Mouse (Mus musculus): ENCODE measurements at regions not wholly inside any gene's neighbourhood (a gene's known extent, or its start where the extent isn't known, plus 50 kb on each side); places are given as distances from the start of the nearest gene placed in this dataset.

GRCm38 (mm10) chr16:50092780-50093179, 292.4 kb downstream of the Cd47 start:
- no peak for DNase-seq (ENCODE audit: low spot score in 2 of 2)

DNA sequence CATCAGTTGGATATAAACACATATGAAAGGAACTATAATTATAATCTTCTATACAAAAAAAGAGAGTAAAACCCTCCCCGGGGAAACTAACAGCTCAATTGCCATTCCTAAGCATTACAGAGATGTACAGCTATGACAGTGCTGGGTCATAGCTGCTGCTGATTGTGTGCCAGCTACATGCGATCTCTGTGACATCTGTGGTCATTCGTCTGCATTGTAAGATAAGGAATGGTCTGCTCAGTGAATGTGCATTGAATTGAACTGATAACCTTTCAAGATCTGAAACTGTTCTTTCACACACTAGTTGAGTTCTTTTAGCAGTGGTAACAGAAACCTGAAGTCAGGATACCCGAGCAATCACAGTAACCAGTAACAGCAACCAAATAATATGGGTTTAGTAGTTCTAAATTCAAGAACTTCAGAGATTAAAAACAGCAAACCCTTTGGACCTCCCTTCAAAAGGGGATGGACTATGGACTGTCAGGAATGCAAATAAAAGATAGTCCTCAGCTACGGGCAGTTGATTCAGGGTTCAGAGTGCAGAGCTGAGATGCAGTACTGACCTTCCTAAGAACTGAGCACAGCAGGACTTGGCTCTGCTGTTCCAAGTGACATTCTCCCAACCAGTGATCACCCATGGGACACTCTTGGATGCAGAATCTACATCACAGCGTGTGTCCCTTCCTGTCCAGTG, 295.7 kb downstream of the Cd47 start:
- DNase-seq (ENCODE audit: low spot score in 2 of 2): peak in 1 of 2 experiments; percentile 2

- no peak for DNase-seq (ENCODE audit: low spot score in 2 of 2)
Measured at GRCm38 (mm10) chr16:50096563-50096962, 296.2 kb downstream of the Cd47 start.

DNA sequence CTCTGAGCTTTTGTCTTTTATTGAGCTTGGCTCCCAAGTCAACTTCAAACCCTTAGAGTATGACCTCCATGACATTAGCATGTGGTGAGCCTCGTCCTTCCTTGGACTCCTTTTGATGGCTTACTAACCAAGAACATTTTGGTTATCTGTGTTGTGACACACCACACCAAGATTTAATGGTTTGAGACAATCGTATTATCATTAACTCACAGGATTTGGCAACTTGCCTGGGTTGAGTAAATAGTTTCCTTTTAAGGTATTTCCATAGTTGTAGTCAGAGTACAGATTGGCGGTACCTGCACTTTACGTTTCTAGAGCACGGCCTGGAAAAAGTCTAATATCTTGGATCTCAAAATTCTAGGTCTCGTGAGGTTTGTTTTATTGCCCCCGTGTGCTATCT, 303.0 kb downstream of the Cd47 start:
- DNase-seq (ENCODE audit: low spot score in 2 of 2): no peak

GRCm38 (mm10) chr16:50118150-50118549, 314.0 kb downstream of the Bbx start:
- DNase-seq (ENCODE audit: low spot score in 2 of 2): no peak

DNA sequence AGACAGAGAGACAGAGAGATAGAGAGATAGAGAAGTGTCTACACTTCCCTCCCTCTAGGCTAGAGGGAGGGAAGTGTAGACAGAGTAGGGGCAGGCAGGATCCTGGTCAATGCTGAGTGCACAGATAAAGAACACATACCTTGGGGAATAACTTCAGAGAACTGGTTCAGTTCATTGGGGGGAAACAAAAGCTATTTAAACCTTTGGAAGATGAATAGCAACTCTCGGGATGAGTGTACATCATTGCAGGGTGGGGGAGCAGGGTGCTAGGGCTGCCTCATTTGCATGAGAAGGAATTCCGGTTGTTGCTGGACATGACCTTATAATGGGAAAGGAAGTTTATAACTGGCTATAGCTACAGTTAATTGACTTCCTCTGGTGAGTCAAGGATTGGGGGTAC, 309.7 kb downstream of the Bbx start:
- DNase-seq (ENCODE audit: low spot score in 2 of 2): no peak

GRCm38 (mm10) chr16:50124646-50125045, 307.5 kb downstream of the Bbx start:
- DNase-seq (ENCODE audit: low spot score in 2 of 2): no peak

DNA sequence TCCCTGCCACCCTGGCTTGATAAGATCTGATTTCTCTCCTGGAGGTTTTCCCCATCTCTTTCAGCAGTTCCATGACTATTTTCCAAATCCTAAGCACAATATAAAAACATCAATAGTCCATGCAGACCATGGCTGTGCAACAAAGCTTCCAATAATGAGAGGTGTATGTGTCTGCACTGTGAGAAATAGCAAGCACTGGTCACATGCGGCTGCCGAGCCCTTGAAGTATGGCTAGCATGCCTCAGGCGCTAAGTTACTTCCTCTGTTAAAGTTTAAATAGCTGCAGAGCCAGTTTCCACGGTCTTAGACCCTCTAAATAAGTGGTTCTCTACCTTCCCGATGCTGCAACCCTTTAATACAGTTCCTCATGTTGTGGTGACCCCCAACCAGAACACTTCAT, 306.6 kb downstream of the Bbx start:
- DNase-seq (ENCODE audit: low spot score in 2 of 2): no peak

DNA sequence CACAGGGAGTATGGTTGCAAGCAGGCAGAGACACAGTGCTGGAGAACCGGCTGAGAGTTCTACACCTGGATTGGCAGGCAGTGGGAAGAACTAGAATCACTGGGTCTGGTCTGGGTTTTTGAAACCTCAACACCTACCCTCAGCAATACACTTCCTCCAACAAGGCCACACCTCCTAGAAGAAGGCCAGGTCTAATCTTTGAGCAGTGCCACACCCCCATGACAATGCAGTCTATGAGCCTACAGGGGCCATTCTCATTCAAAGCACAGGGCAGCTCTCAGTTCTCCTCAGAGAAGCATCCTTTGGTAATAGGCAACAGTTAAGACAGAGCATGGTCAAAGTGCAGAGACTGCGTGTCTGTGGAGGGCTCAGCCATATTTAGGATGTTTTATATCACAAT, 300.8 kb downstream of the Bbx start:
- DNase-seq (ENCODE audit: low spot score in 2 of 2): no peak
